Mouse (Mus musculus): ENCODE measurements around the gene Tab3.

GRCm38 (mm10) chrX:85614701-85615100, 40.9 kb downstream of the Tab3 start:
- TF ChIP-seq HCFC1 (IDR thresholded peaks at IDR 0.05; ENCODE audit: borderline replicate concordance, insufficient read depth, low read length) (no peak), CHD2 (IDR thresholded peaks at IDR 0.05; ENCODE audit: low read depth, low read length) (no peak), ZNF384 (IDR thresholded peaks at IDR 0.05; ENCODE audit: low read depth, low read length) (no peak), ZC3H11A (IDR thresholded peaks at IDR 0.05; ENCODE audit: borderline replicate concordance, low read depth, low read length) (no peak)

Data from ES-E14 (cell line).